24 mouse cellular contexts compared by ENCODE assay signal in genomic region chr10:116870819-116871218, GRCm38 (mm10). TPM values are rescaled to one million over a fixed set of nuclear protein-coding genes. Genes with fewer than 3 reads are reported as not detected.
A peak's percentile ranks its signal among the peaks of the same experiment; 100 is the strongest.
DNase-seq lines count a peak whose midpoint lies in the region; ATAC-seq and TF ChIP-seq lines count a peak whose summit lies in the region.
"Had no signal": no experiment of that assay in that cellular context is flagged by ENCODE, and none has a peak within 500 bp of the region (broad histone marks: within the 10 kb centered on the region; RNA-seq: fewer than 3 reads in every experiment).

No protein-coding gene starts in this region.

- peaks cover 26% of the 10 kb centered on the region for H3K4me1 ChIP-seq in cerebellum, adult 2 months (ENCODE audit: control insufficient read depth, insufficient read depth, low read length)
- H3K4me1 ChIP-seq in forebrain, embryonic 16.5 days (replicated peaks; ENCODE audit: control insufficient read depth, insufficient read depth, low read length) = no peaks in the 10 kb centered on the region
- H3K4me1 ChIP-seq in forebrain, embryonic 12.5 days = no peaks in the 10 kb centered on the region
- H3K4me1 ChIP-seq in hindbrain, embryonic 15.5 days (replicated peaks) = no peaks in the 10 kb centered on the region
- H3K4me1 ChIP-seq in hindbrain, embryonic 12.5 days = peaks cover 6% of the 10 kb centered on the region; the same call in 1 of the 2 replicates
- H3K4me1 ChIP-seq: embryonic facial prominence, embryonic 12.5 days; embryonic facial prominence, embryonic 15.5 days; heart, embryonic 15.5 days had no signal

- H3K9ac ChIP-seq in forebrain, embryonic 16.5 days (replicated peaks; ENCODE audit: low read depth, low read length) = no peak overlapping the region
- no peak overlapping the region for H3K9ac ChIP-seq in forebrain, embryonic 12.5 days
- no peak overlapping the region for H3K9ac ChIP-seq in hindbrain, embryonic 15.5 days
- no peak overlapping the region for H3K9ac ChIP-seq in hindbrain, embryonic 12.5 days
- H3K9ac ChIP-seq: embryonic facial prominence, embryonic 12.5 days; embryonic facial prominence, embryonic 15.5 days; heart, embryonic 12.5 days; heart, embryonic 15.5 days; intestine, embryonic 15.5 days had no signal

- 47% methylated on average over 6 of the region's 6 CpGs for WGBS in cerebellum, adult 2 months
- 81% methylated on average over 6 of the region's 6 CpGs for WGBS in forebrain, embryonic 16.5 days
- WGBS in forebrain, embryonic 12.5 days = 88% methylated on average over 6 of the region's 6 CpGs
- WGBS in hindbrain, embryonic 15.5 days = 88% methylated on average over 6 of the region's 6 CpGs
- 85% methylated on average over 6 of the region's 6 CpGs for WGBS in hindbrain, embryonic 12.5 days

- peak overlapping the region; percentile 98 for H3K27ac ChIP-seq in cerebellum, adult 2 months (ENCODE audit: insufficient read depth, low read length)
- no peak overlapping the region for H3K27ac ChIP-seq in forebrain, embryonic 16.5 days (ENCODE audit: low read length)
- no peak overlapping the region for H3K27ac ChIP-seq in forebrain, embryonic 12.5 days
- H3K27ac ChIP-seq in hindbrain, embryonic 15.5 days (replicated peaks) = no peak overlapping the region
- H3K27ac ChIP-seq in hindbrain, embryonic 12.5 days = no peak overlapping the region
- peak overlapping the region; percentile 39; the same call in 1 of the 2 replicates for H3K27ac ChIP-seq in layer of hippocampus, adult 2 months
- H3K27ac ChIP-seq: embryonic facial prominence, embryonic 12.5 days; embryonic facial prominence, embryonic 15.5 days; heart, embryonic 15.5 days; intestine, embryonic 15.5 days had no signal

- no peak overlapping the region for H3K4me3 ChIP-seq in cerebellum, adult 2 months (replicated peaks; ENCODE audit: insufficient read depth, low read depth, low read length)
- H3K4me3 ChIP-seq in forebrain, embryonic 16.5 days (replicated peaks; ENCODE audit: low read length) = no peak overlapping the region
- no peak overlapping the region for H3K4me3 ChIP-seq in forebrain, embryonic 12.5 days (replicated peaks)
- H3K4me3 ChIP-seq in hindbrain, embryonic 15.5 days = no peak overlapping the region
- no peak overlapping the region for H3K4me3 ChIP-seq in hindbrain, embryonic 12.5 days
- H3K4me3 ChIP-seq in layer of hippocampus, adult 2 months = no peak overlapping the region
- H3K4me3 ChIP-seq: embryonic facial prominence, embryonic 12.5 days; embryonic facial prominence, embryonic 15.5 days; heart, embryonic 12.5 days; heart, embryonic 15.5 days; intestine, embryonic 15.5 days had no signal

- no peak for TF ChIP-seq POLR2A in cerebellum, adult 2 months (IDR thresholded peaks at IDR 0.05; ENCODE audit: borderline replicate concordance, insufficient read depth, low read length)

- no peaks in the 10 kb centered on the region for H3K9me3 ChIP-seq in forebrain, embryonic 16.5 days (ENCODE audit: control insufficient read depth, low read length)
- H3K9me3 ChIP-seq in forebrain, embryonic 12.5 days = no peaks in the 10 kb centered on the region
- H3K9me3 ChIP-seq in hindbrain, embryonic 15.5 days = no peaks in the 10 kb centered on the region
- no peaks in the 10 kb centered on the region for H3K9me3 ChIP-seq in hindbrain, embryonic 12.5 days (replicated peaks)
- H3K9me3 ChIP-seq: embryonic facial prominence, embryonic 12.5 days; embryonic facial prominence, embryonic 15.5 days; heart, embryonic 12.5 days; heart, embryonic 15.5 days; intestine, embryonic 15.5 days had no signal

- no peak for TF ChIP-seq CTCF in cerebellum, adult 2 months (IDR thresholded peaks at IDR 0.05; ENCODE audit: borderline replicate concordance, insufficient read depth, low read depth, low read length)
- no peak for TF ChIP-seq CTCF in layer of hippocampus, adult 2 months (conservative IDR thresholded peaks at IDR 0.05)

- H3K27me3 ChIP-seq in cerebellum, adult 2 months (ENCODE audit: control insufficient read depth, insufficient read depth, low read length) = no peaks in the 10 kb centered on the region
- H3K27me3 ChIP-seq in forebrain, embryonic 16.5 days (replicated peaks; ENCODE audit: control insufficient read depth, insufficient read depth, low read length) = no peaks in the 10 kb centered on the region
- no peaks in the 10 kb centered on the region for H3K27me3 ChIP-seq in forebrain, embryonic 12.5 days
- no peaks in the 10 kb centered on the region for H3K27me3 ChIP-seq in hindbrain, embryonic 15.5 days
- H3K27me3 ChIP-seq in hindbrain, embryonic 12.5 days = no peaks in the 10 kb centered on the region
- H3K27me3 ChIP-seq: embryonic facial prominence, embryonic 12.5 days; embryonic facial prominence, embryonic 15.5 days; heart, embryonic 12.5 days; heart, embryonic 15.5 days; intestine, embryonic 15.5 days had no signal

- 0 out of 2 replicates have a peak, but pooled peaks have one; percentile 12 for ATAC-seq in forebrain, embryonic 16.5 days
- ATAC-seq in forebrain, embryonic 12.5 days (ENCODE audit: low FRiP score) = no peak
- peak; percentile 6; the same call in 1 of the 2 replicates for ATAC-seq in hindbrain, embryonic 15.5 days (ENCODE audit: low FRiP score, low read depth)
- ATAC-seq in hindbrain, embryonic 12.5 days (ENCODE audit: low FRiP score) = no peak
- ATAC-seq: activated CD4-positive, CD25-positive, alpha-beta regulatory T cell, adult 4 months; intestine, embryonic 15.5 days had no signal

- no peak overlapping the region for H3K4me2 ChIP-seq in forebrain, embryonic 16.5 days (ENCODE audit: low read length)
- no peak overlapping the region for H3K4me2 ChIP-seq in forebrain, embryonic 12.5 days
- no peak overlapping the region for H3K4me2 ChIP-seq in hindbrain, embryonic 15.5 days
- no peak overlapping the region for H3K4me2 ChIP-seq in hindbrain, embryonic 12.5 days (replicated peaks)
- H3K4me2 ChIP-seq: embryonic facial prominence, embryonic 12.5 days; embryonic facial prominence, embryonic 15.5 days; heart, embryonic 12.5 days; heart, embryonic 15.5 days; intestine, embryonic 15.5 days had no signal

- DNase-seq in cerebellum, adult 2 months = no peak
- no peak for DNase-seq in cerebellum, adult 9-10 months
- no peak for DNase-seq in layer of hippocampus, adult 2 months (ENCODE audit: low spot score in 2 of 2)
- no peak for DNase-seq in layer of hippocampus, postnatal 14 days (ENCODE audit: low spot score in 2 of 2)
- DNase-seq: adrenal gland, adult 8-10 months; adrenal gland, postnatal 25 days; gastrocnemius, postnatal 10 days; gastrocnemius, postnatal 36 days; heart, postnatal 10 days; heart, postnatal 36 days; kidney, adult 11 months; kidney, adult 8-10 months had no signal

- H3K36me3 ChIP-seq in forebrain, embryonic 16.5 days (ENCODE audit: control insufficient read depth, insufficient read depth) = no peaks in the 10 kb centered on the region
- H3K36me3 ChIP-seq in forebrain, embryonic 12.5 days (replicated peaks) = no peaks in the 10 kb centered on the region
- H3K36me3 ChIP-seq in hindbrain, embryonic 15.5 days = no peaks in the 10 kb centered on the region
- H3K36me3 ChIP-seq in hindbrain, embryonic 12.5 days = no peaks in the 10 kb centered on the region
- H3K36me3 ChIP-seq: embryonic facial prominence, embryonic 12.5 days; embryonic facial prominence, embryonic 15.5 days; heart, embryonic 12.5 days; heart, embryonic 15.5 days; intestine, embryonic 15.5 days had no signal

RNA-seq across cellular contexts. Expression of gene Myrfl, which starts 25.9 kb away (rescaled TPM):
- 0.10 and 0.17 TPM in 2 replicates for polyA plus RNA-seq in cerebellum, adult 2 months (2012; rRNA removed)
- polyA plus RNA-seq in forebrain, embryonic 16.5 days (2015; fragmentation: Nextera tagmentation; extraction: Ambion mirVana) = 0.09 and 0.12 TPM in 2 replicates
- polyA plus RNA-seq in forebrain, embryonic 12.5 days (2016; fragmentation: Nextera tagmentation; extraction: Ambion mirVana) = 0.06 and 0.08 TPM in 2 replicates
- polyA plus RNA-seq in hindbrain, embryonic 15.5 days (2015; fragmentation: Nextera tagmentation; extraction: Ambion mirVana) = 0.10 and 0.13 TPM in 2 replicates
- 0.17 TPM in 1 of 2 replicates, not detected in the other for polyA plus RNA-seq in hindbrain, embryonic 12.5 days (2016; fragmentation: Nextera tagmentation; extraction: Ambion mirVana)
- total RNA-seq in layer of hippocampus, adult 2 months (2021) = under 1 TPM; 0.32 to 0.33 TPM
- total RNA-seq in layer of hippocampus, postnatal 14 days (2021) = under 1 TPM; 0.36 to 0.44 TPM
- total RNA-seq: common myeloid progenitor, adult 5-6 weeks; granulocyte monocyte progenitor cell, adult 5-6 weeks had no signal
- polyA plus RNA-seq: activated CD4-positive, CD25-positive, alpha-beta regulatory T cell, adult 4 months had no signal

Comparison
In these comparisons a context has a peak if more than half of its experiments do, and no peak if none do; other contexts are left out.
1. ATAC-seq: peak in forebrain, embryonic 16.5 days (single experiment) and hindbrain, embryonic 15.5 days (single experiment); none in forebrain, embryonic 12.5 days (single experiment) and hindbrain, embryonic 12.5 days (single experiment).
2. H3K27ac ChIP-seq: peak in cerebellum, adult 2 months (single experiment) and layer of hippocampus, adult 2 months (single experiment); none in forebrain, embryonic 16.5 days (single experiment), forebrain, embryonic 12.5 days (single experiment), hindbrain, embryonic 15.5 days (single experiment) and hindbrain, embryonic 12.5 days (single experiment).